In genomic region chr15:9668575-9668974, GRCm38 (mm10) we compare ENCODE assay signal across 18 mouse cellular contexts.
"Had no signal": no experiment of that assay in that cellular context is flagged by ENCODE, and none has a peak within 500 bp of the region (broad histone marks: within the 10 kb centered on the region; RNA-seq: fewer than 3 reads in every experiment).

No protein-coding gene starts in this region.

- ATAC-seq: lung, postnatal 0 days; midbrain, embryonic 13.5 days; midbrain, embryonic 15.5 days had no signal

- H3K9me3 ChIP-seq: lung, embryonic 15.5 days; megakaryocyte, embryonic 14.5 days; midbrain, embryonic 13.5 days; midbrain, embryonic 15.5 days; neural tube, embryonic 12.5 days; stomach, embryonic 15.5 days had no signal

- H3K4me2 ChIP-seq: lung, embryonic 15.5 days; midbrain, embryonic 11.5 days; midbrain, embryonic 13.5 days; midbrain, embryonic 15.5 days; neural tube, embryonic 12.5 days; stomach, embryonic 15.5 days had no signal

- H3K36me3 ChIP-seq: lung, embryonic 15.5 days; midbrain, embryonic 13.5 days; midbrain, embryonic 15.5 days; neural tube, embryonic 12.5 days; stomach, embryonic 15.5 days had no signal

- DNase-seq: lung, adult 2 months; lung, postnatal 14 days; lung, postnatal 36 days; right cerebral cortex, postnatal 14 days; thymus, adult 2 months; thymus, postnatal 25 days; thymus, postnatal 4 days had no signal

- H3K4me1 ChIP-seq: lung, embryonic 15.5 days; midbrain, embryonic 13.5 days; midbrain, embryonic 15.5 days; neural tube, embryonic 12.5 days; stomach, embryonic 15.5 days had no signal

- H3K27ac ChIP-seq: lung, embryonic 15.5 days; macrophage; midbrain, embryonic 13.5 days; midbrain, embryonic 15.5 days; neural tube, embryonic 12.5 days; stomach, embryonic 15.5 days; stomach, postnatal 0 days had no signal

- H3K4me3 ChIP-seq: lung, embryonic 15.5 days; megakaryocyte, embryonic 14.5 days; midbrain, embryonic 13.5 days; midbrain, embryonic 15.5 days; myocyte; neural tube, embryonic 12.5 days; stomach, embryonic 15.5 days had no signal

- H3K9ac ChIP-seq: lung, embryonic 15.5 days; midbrain, embryonic 13.5 days; midbrain, embryonic 15.5 days; neural tube, embryonic 12.5 days; stomach, embryonic 15.5 days had no signal

- H3K27me3 ChIP-seq: lung, embryonic 15.5 days; megakaryocyte, embryonic 14.5 days; midbrain, embryonic 13.5 days; midbrain, embryonic 15.5 days; neural tube, embryonic 12.5 days; stomach, embryonic 15.5 days had no signal
